Mouse (Mus musculus) MEL (cell line): Measurements from ENCODE around the gene Cp. TPM values are rescaled to one million over a fixed set of nuclear protein-coding genes. Genes with fewer than 3 reads are reported as not detected.
"Not testable (repeated sequence)": the region's sequence is repeated elsewhere in the genome, so short reads cannot be mapped to it uniquely, and the experiment has no call there.

ENCODE experiments used
- DNase-seq: peaks from one replicate; pipeline ENCODE4 v3.0.0; 2011; ENCODE audit warnings: low read depth, low spot score
- H3K27ac ChIP-seq: 2 replicates; pipeline ENCODE4 v1.5.1; 2012; ENCODE audit warnings: low read depth, mild to moderate bottlenecking, control low read depth, low read length, moderate library complexity; ENCODE audit not compliant: control insufficient read depth
- H3K27me3 ChIP-seq, 2 experiments: fragments of 150-350 bp in 1 of 2; sonication (generic) in 1 of 2; 2 replicates each; pipeline ENCODE4 v1.6.1; 2012; ENCODE audit warnings: low read length in 2 of 2, mild to moderate bottlenecking in 2 of 2, improper control_type of control experiment in 1 of 2, moderate library complexity in 1 of 2; ENCODE audit not compliant: insufficient read depth in 2 of 2, control insufficient read depth in 1 of 2
- H3K36me3 ChIP-seq, 2 experiments: 2 replicates each; pipeline ENCODE4 v1.6.1; 2012 to 2014; ENCODE audit warnings: low read length in 2 of 2, improper control_type of control experiment in 1 of 2, inconsistent platforms in 1 of 2, mild to moderate bottlenecking in 1 of 2; ENCODE audit not compliant: insufficient read depth in 2 of 2, control insufficient read depth in 1 of 2
- H3K4me1 ChIP-seq, 2 experiments: fragments of 150-350 bp in 1 of 2; sonication (generic) in 1 of 2; 2 replicates each; pipeline ENCODE4 v1.6.1; 2012; ENCODE audit warnings: low read length in 2 of 2, improper control_type of control experiment in 1 of 2, mild to moderate bottlenecking in 1 of 2; ENCODE audit not compliant: insufficient read depth in 2 of 2, control insufficient read depth in 1 of 2
- H3K4me3 ChIP-seq, 2 experiments: fragments of 150-350 bp in 1 of 2; sonication (generic) in 1 of 2; 2 replicates each; pipeline ENCODE4 v1.5.1; 2012; ENCODE audit warnings: low read depth in 2 of 2, low read length in 2 of 2, mild to moderate bottlenecking in 2 of 2, moderate library complexity in 2 of 2, control low read depth in 1 of 2, improper control_type of control experiment in 1 of 2; ENCODE audit not compliant: control insufficient read depth in 1 of 2, insufficient read depth in 1 of 2
- H3K79me2 ChIP-seq: 2 replicates; pipeline ENCODE4 v1.6.1; 2012; ENCODE audit warnings: mild to moderate bottlenecking, low read length, moderate library complexity; ENCODE audit not compliant: control insufficient read depth, poor library complexity, insufficient read depth
- H3K9ac ChIP-seq: 2 replicates; pipeline ENCODE4 v1.6.1; 2012; ENCODE audit warnings: low read depth, mild to moderate bottlenecking, control low read depth, low read length, moderate library complexity; ENCODE audit not compliant: control insufficient read depth, poor library complexity, severe bottlenecking
- H3K9me3 ChIP-seq: fragments of 150-350 bp; sonication (generic); replicated peaks from 2 replicates; pipeline ENCODE4 v1.6.1; 2012; ENCODE audit warnings: mild to moderate bottlenecking, low read length, improper control_type of control experiment, moderate library complexity; ENCODE audit not compliant: insufficient read depth
- CTCF ChIP-seq, 3 experiments: IDR thresholded peaks in 2 of 3; conservative IDR thresholded peaks in 1 of 3; 2 replicates each; pipeline ENCODE4 v1.5.1; 2011 to 2012; ENCODE audit warnings: low read length in 3 of 3, low read depth in 2 of 3, mild to moderate bottlenecking in 2 of 3, improper control_type of control experiment in 1 of 3, inconsistent platforms in 1 of 3, mixed read lengths in 1 of 3, moderate library complexity in 1 of 3; ENCODE audit not compliant: control insufficient read depth in 1 of 3, insufficient read depth in 1 of 3, poor library complexity in 1 of 3, severe bottlenecking in 1 of 3
- ELF1 ChIP-seq: IDR thresholded peaks from 2 replicates; pipeline ENCODE4 v1.6.1; 2014; ENCODE audit warnings: low read depth, mild to moderate bottlenecking, inconsistent platforms, low read length, improper control_type of control experiment, moderate library complexity
- EP300 ChIP-seq, 2 experiments: IDR thresholded peaks; 2 replicates each; pipeline ENCODE4 v1.6.1; 2011; ENCODE audit warnings: improper control_type of control experiment in 2 of 2, low read length in 2 of 2, low read depth in 1 of 2, mild to moderate bottlenecking in 1 of 2
- KAT2A ChIP-seq: conservative IDR thresholded peaks from 2 replicates; pipeline ENCODE4 v1.6.1; 2012; ENCODE audit warnings: low read depth, low read length, improper control_type of control experiment, inconsistent platforms
- MAFK ChIP-seq: IDR thresholded peaks from 2 replicates; pipeline ENCODE4 v1.6.1; 2011; ENCODE audit warnings: low read depth, mild to moderate bottlenecking, low read length, improper control_type of control experiment, borderline replicate concordance
- MAX ChIP-seq: IDR thresholded peaks from 2 replicates; pipeline ENCODE4 v1.6.1; 2011; ENCODE audit warnings: low read length, improper control_type of control experiment
- POLR2AphosphoS2 ChIP-seq: IDR thresholded peaks from 2 replicates; pipeline ENCODE4 v1.6.1; 2011; ENCODE audit warnings: low read length, improper control_type of control experiment
- POLR2AphosphoS5 ChIP-seq: IDR thresholded peaks from 2 replicates; pipeline ENCODE4 v1.6.1; 2012; ENCODE audit warnings: low read depth, borderline replicate concordance, mild to moderate bottlenecking, inconsistent platforms, low read length, moderate library complexity, mixed read lengths
- RAD21 ChIP-seq: IDR thresholded peaks from 2 replicates; pipeline ENCODE4 v1.6.1; 2011; ENCODE audit warnings: mild to moderate bottlenecking, low read depth, low read length, improper control_type of control experiment
- UBTF ChIP-seq: IDR thresholded peaks from 2 replicates; pipeline ENCODE4 v1.6.1; 2012; ENCODE audit warnings: low read depth, mild to moderate bottlenecking, inconsistent platforms, low read length, improper control_type of control experiment, moderate library complexity, borderline replicate concordance; ENCODE audit not compliant: insufficient read depth
- USF1 ChIP-seq: IDR thresholded peaks from 2 replicates; pipeline ENCODE4 v1.6.1; 2014; ENCODE audit warnings: low read depth, mild to moderate bottlenecking, inconsistent platforms, low read length, improper control_type of control experiment, moderate library complexity
- USF2 ChIP-seq, 2 experiments: IDR thresholded peaks; 2 replicates each; pipeline ENCODE4 v1.6.1; 2011 to 2012; ENCODE audit warnings: improper control_type of control experiment in 2 of 2, low read length in 2 of 2, borderline replicate concordance in 1 of 2, inconsistent platforms in 1 of 2, low read depth in 1 of 2, mild to moderate bottlenecking in 1 of 2; ENCODE audit not compliant: insufficient read depth in 1 of 2
- ZC3H11A ChIP-seq: IDR thresholded peaks from 2 replicates; pipeline ENCODE4 v1.6.1; 2012; ENCODE audit warnings: low read depth, mild to moderate bottlenecking, inconsistent platforms, low read length, improper control_type of control experiment
- ZNF384 ChIP-seq: IDR thresholded peaks from 2 replicates; pipeline ENCODE4 v1.6.1; 2012; ENCODE audit warnings: low read depth, mild to moderate bottlenecking, inconsistent platforms, low read length, improper control_type of control experiment
- polyA plus RNA-seq, 2 experiments: library from polyadenylated mRNA; stranded (reverse) in 1 of 2; unstranded in 1 of 2; fragments of >175 nt in 1 of 2; fragments of >200 nt in 1 of 2; gene quantifications; 2 replicates each; pipeline versions ENCODE4 v1.2.1 to v1.2.4; 2012; ENCODE audit warnings: low replicate concordance in 2 of 2, low read depth in 1 of 2; ENCODE audit not compliant: insufficient read length in 2 of 2, insufficient read depth in 1 of 2, missing spikeins in 1 of 2
- total RNA-seq: library from RNA; depleted of rRNA; stranded (reverse); fragments of 300-350 nt; gene quantifications from 2 replicates; pipeline ENCODE4 v1.2.3, GENCODE M21; 2012

Gene Cp
- total and polyA plus RNA-seq, 3 experiments: 0.04 TPM; not detected in 2

DNA sequence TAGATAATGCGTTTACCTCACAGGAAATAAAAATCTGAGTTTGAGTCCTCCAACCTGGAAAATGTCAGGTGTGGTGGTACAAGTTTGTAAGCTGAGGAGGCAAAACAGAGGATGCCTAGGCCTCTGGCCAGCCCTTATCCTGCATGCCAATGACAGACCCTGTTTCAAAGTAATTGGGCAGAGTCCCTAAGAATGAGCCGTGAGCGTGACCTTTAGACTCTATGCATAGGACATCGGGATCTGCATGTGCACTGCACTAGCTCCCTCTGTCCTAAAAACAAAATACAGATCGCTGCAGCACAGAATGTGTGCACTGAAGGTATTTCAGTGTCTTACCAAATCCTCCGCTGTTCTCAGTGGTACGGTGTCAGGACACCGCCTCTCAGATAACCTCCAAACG lies 53.6 kb downstream of the Cp start:
- Histone ChIP-seq H3K27me3 (no peaks in the 10 kb centered on the region), H3K36me3 (peaks cover 0 to 19% of the 10 kb centered on the region in 2 experiments; a peak in 2 of 4 replicates), H3K9me3 (no peaks in the 10 kb centered on the region), H3K27ac (no peak overlapping the region), H3K4me1 (no peaks in the 10 kb centered on the region), H3K79me2 (no peaks in the 10 kb centered on the region), H3K9ac (no peak overlapping the region), H3K4me3 (no peak overlapping the region)
- DNase-seq: no peak
- TF ChIP-seq UBTF: no peak
- TF ChIP-seq ZNF384: peak; percentile 35; the same call in 1 of the 2 replicates

DNA sequence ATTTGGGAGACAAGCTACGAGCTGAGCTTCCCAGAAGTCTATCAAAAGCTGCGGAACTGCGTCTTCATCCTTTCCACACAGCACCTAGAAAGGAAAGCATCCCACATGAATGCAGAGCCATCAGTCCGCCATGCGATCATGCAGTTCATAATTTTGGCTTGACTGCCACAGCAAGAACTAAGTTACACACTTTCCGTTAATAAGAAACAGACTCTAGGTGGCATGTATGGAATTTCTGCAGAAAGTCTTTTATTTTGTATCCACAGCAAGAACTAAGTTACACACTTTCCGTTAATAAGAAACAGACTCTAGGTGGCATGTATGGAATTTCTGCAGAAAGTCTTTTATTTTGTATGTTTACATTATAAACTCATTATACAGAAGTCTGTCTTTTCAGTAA lies 54.1 kb downstream of the Cp start:
- not testable (repeated sequence) for H3K9ac ChIP-seq, H3K27me3 ChIP-seq

GRCm38 (mm10) chr3:20014454-20014853 lies 57.6 kb downstream of the Cp start:
- Histone ChIP-seq H3K27ac (no peak overlapping the region), H3K4me3 (no peak overlapping the region), H3K27me3 (no peaks in the 10 kb centered on the region), H3K79me2 (no peaks in the 10 kb centered on the region), H3K36me3 (peaks cover 12 to 28% of the 10 kb centered on the region in 2 experiments), H3K4me1 (peaks cover 2 to 7% of the 10 kb centered on the region in 2 experiments; a peak in 2 of 4 replicates), H3K9me3 (no peaks in the 10 kb centered on the region), H3K9ac (no peak overlapping the region)
- no peak for DNase-seq
- TF ChIP-seq ZC3H11A (no peak), CTCF (IDR thresholded peaks at IDR 0.05 in 2 of 3, conservative IDR thresholded peaks at IDR 0.05 in 1 of 3; ENCODE audit: control insufficient read depth in 1 of 3, insufficient read depth in 1 of 3, low read depth in 2 of 3, low read length in 3 of 3, poor library complexity in 1 of 3, severe bottlenecking in 1 of 3) (no peak), USF2 (IDR thresholded peaks at IDR 0.05; ENCODE audit: borderline replicate concordance in 1 of 2, insufficient read depth in 1 of 2, low read depth in 1 of 2, low read length in 2 of 2) (no peak), EP300 (IDR thresholded peaks at IDR 0.05; ENCODE audit: low read depth in 1 of 2, low read length in 2 of 2) (no peak), POLR2AphosphoS5 (no peak), RAD21 (no peak), ELF1 (no peak), KAT2A (no peak), MAX (no peak), MAFK (no peak), USF1 (no peak), POLR2AphosphoS2 (no peak)

More for the DNA sequence above, 54.1 kb downstream of the Cp start:
- not testable (repeated sequence) for H3K4me1 ChIP-seq, H3K9me3 ChIP-seq, H3K27ac ChIP-seq, DNase-seq, H3K4me3 ChIP-seq, H3K79me2 ChIP-seq
- peaks cover 0 to 24% of the 10 kb centered on the region in 2 experiments; a peak in 2 of 4 replicates for H3K36me3 ChIP-seq
